Mouse (Mus musculus) CH12.LX (cell line): ENCODE data around the gene Scrn1. TPM values are rescaled to one million over a fixed set of nuclear protein-coding genes. Genes with fewer than 3 reads are reported as not detected.

Experiments
- DNase-seq: peaks from one replicate; pipeline ENCODE4 v3.0.0-alpha.2; 2013; ENCODE audit errors: extremely low read depth
- H3K27ac ChIP-seq: 2 replicates; pipeline ENCODE4 v1.5.1; 2012; ENCODE audit warnings: low read depth, mild to moderate bottlenecking, control low read depth, moderate library complexity; ENCODE audit not compliant: insufficient read depth
- H3K27me3 ChIP-seq: replicated peaks from 2 replicates; pipeline ENCODE3; 2012; ENCODE audit warnings: inconsistent platforms
- H3K36me3 ChIP-seq, 2 experiments: replicated peaks in 1 of 2; 2 replicates each; pipeline versions ENCODE3 to v1.6.1; 2012; ENCODE audit warnings: inconsistent platforms in 1 of 2, low read length in 1 of 2, mild to moderate bottlenecking in 1 of 2, mixed read lengths in 1 of 2, moderate library complexity in 1 of 2; ENCODE audit not compliant: control insufficient read depth in 1 of 2, insufficient read depth in 1 of 2
- H3K4me1 ChIP-seq, 2 experiments: 2 replicates each; pipeline ENCODE4 v1.6.1; 2012; ENCODE audit warnings: inconsistent platforms in 1 of 2, moderate library complexity in 1 of 2; ENCODE audit not compliant: insufficient read depth in 2 of 2, control insufficient read depth in 1 of 2
- H3K4me2 ChIP-seq: 2 replicates; pipeline ENCODE4 v1.6.1; 2012; ENCODE audit warnings: low read depth, mild to moderate bottlenecking, control low read depth; ENCODE audit not compliant: poor library complexity, insufficient read depth, severe bottlenecking
- H3K4me3 ChIP-seq, 3 experiments: fragments of 150-350 bp in 1 of 3; sonication (generic) in 1 of 3; replicated peaks in 1 of 3; 2 replicates each; pipeline versions ENCODE3 to v1.5.1; 2011 to 2012; ENCODE audit warnings: low read depth in 2 of 3, low read length in 2 of 3, mild to moderate bottlenecking in 2 of 3, moderate library complexity in 2 of 3, control low read depth in 1 of 3, improper control_type of control experiment in 1 of 3, inconsistent platforms in 1 of 3, mixed read lengths in 1 of 3; ENCODE audit not compliant: poor library complexity in 1 of 3
- H3K79me2 ChIP-seq: replicated peaks from 2 replicates; pipeline ENCODE4 v1.6.1; 2012; ENCODE audit warnings: mild to moderate bottlenecking, moderate library complexity; ENCODE audit not compliant: control insufficient read depth, poor library complexity, insufficient read depth, severe bottlenecking; ENCODE audit errors: extremely low read depth
- H3K9ac ChIP-seq: 2 replicates; pipeline ENCODE4 v1.6.1; 2012; ENCODE audit warnings: low read depth, mild to moderate bottlenecking, control low read depth, moderate library complexity; ENCODE audit not compliant: insufficient read depth
- H3K9me3 ChIP-seq: replicated peaks from 2 replicates; pipeline ENCODE3; 2012; ENCODE audit warnings: low read length, inconsistent platforms, mixed read lengths
- CHD1 ChIP-seq: IDR thresholded peaks from 2 replicates; pipeline ENCODE4 v1.6.1; 2012; ENCODE audit warnings: low read depth, low read length, improper control_type of control experiment, inconsistent platforms
- E2F4 ChIP-seq: IDR thresholded peaks from 2 replicates; pipeline ENCODE4 v1.6.1; 2011; ENCODE audit warnings: low read depth, low read length, improper control_type of control experiment; ENCODE audit not compliant: insufficient replicate concordance
- GABPA ChIP-seq: IDR thresholded peaks from 2 replicates; pipeline ENCODE4 v1.6.1; 2012; ENCODE audit warnings: low read depth, low read length, improper control_type of control experiment, inconsistent platforms; ENCODE audit not compliant: insufficient replicate concordance
- HCFC1 ChIP-seq: IDR thresholded peaks from 2 replicates; pipeline ENCODE4 v1.6.1; 2012; ENCODE audit warnings: low read depth, mild to moderate bottlenecking, inconsistent platforms, low read length, improper control_type of control experiment
- IRF4 ChIP-seq: IDR thresholded peaks from 2 replicates; pipeline ENCODE4 v1.6.1; 2014; ENCODE audit warnings: low read depth, mild to moderate bottlenecking, inconsistent platforms, low read length, improper control_type of control experiment
- JUN ChIP-seq: IDR thresholded peaks from 2 replicates; pipeline ENCODE4 v1.6.1; 2011; ENCODE audit warnings: low read depth, mild to moderate bottlenecking, low read length, improper control_type of control experiment, moderate library complexity; ENCODE audit not compliant: insufficient read depth
- JUND ChIP-seq: conservative IDR thresholded peaks from 2 replicates; pipeline ENCODE4 v1.6.1; 2011; ENCODE audit warnings: low read depth, low read length, improper control_type of control experiment
- MAFK ChIP-seq: IDR thresholded peaks from 2 replicates; pipeline ENCODE4 v1.6.1; 2011; ENCODE audit warnings: low read length, improper control_type of control experiment; ENCODE audit not compliant: insufficient replicate concordance
- MAX ChIP-seq: IDR thresholded peaks from 2 replicates; pipeline ENCODE4 v1.6.1; 2011; ENCODE audit warnings: low read length, improper control_type of control experiment
- MAZ ChIP-seq: IDR thresholded peaks from 2 replicates; pipeline ENCODE4 v1.6.1; 2012; ENCODE audit warnings: low read depth, mild to moderate bottlenecking, inconsistent platforms, low read length, improper control_type of control experiment, moderate library complexity
- MEF2A ChIP-seq: IDR thresholded peaks from 2 replicates; pipeline ENCODE4 v1.6.1; 2014; ENCODE audit warnings: low read depth, mild to moderate bottlenecking, inconsistent platforms, low read length, improper control_type of control experiment, borderline replicate concordance
- MXI1 ChIP-seq: IDR thresholded peaks from 2 replicates; pipeline ENCODE4 v1.6.1; 2011; ENCODE audit warnings: mild to moderate bottlenecking, low read depth, low read length, improper control_type of control experiment
- NELFE ChIP-seq: IDR thresholded peaks from 2 replicates; pipeline ENCODE4 v1.6.1; 2011; ENCODE audit warnings: low read depth, low read length, improper control_type of control experiment
- NRF1 ChIP-seq: IDR thresholded peaks from 2 replicates; pipeline ENCODE4 v1.6.1; 2014; ENCODE audit warnings: low read depth, mild to moderate bottlenecking, inconsistent platforms, low read length, improper control_type of control experiment, moderate library complexity
- RAD21 ChIP-seq: IDR thresholded peaks from 2 replicates; pipeline ENCODE4 v1.6.1; 2011; ENCODE audit warnings: low read depth, mild to moderate bottlenecking, low read length, improper control_type of control experiment, moderate library complexity
- RCOR1 ChIP-seq: conservative IDR thresholded peaks from 2 replicates; pipeline ENCODE4 v1.6.1; 2012; ENCODE audit warnings: low read depth, mild to moderate bottlenecking, inconsistent platforms, low read length, improper control_type of control experiment
- SMC3 ChIP-seq: IDR thresholded peaks from 2 replicates; pipeline ENCODE4 v1.6.1; 2011; ENCODE audit warnings: low read depth, low read length, improper control_type of control experiment
- TCF12 ChIP-seq: IDR thresholded peaks from 2 replicates; pipeline ENCODE4 v1.6.1; 2014; ENCODE audit warnings: low read depth, mild to moderate bottlenecking, inconsistent platforms, low read length, improper control_type of control experiment
- UBTF ChIP-seq: IDR thresholded peaks from 2 replicates; pipeline ENCODE4 v1.6.1; 2012; ENCODE audit warnings: low read depth, mild to moderate bottlenecking, inconsistent platforms, low read length, improper control_type of control experiment, moderate library complexity
- USF1 ChIP-seq: IDR thresholded peaks from 2 replicates; pipeline ENCODE4 v1.6.1; 2014; ENCODE audit warnings: low read depth, mild to moderate bottlenecking, inconsistent platforms, low read length, improper control_type of control experiment
- USF2 ChIP-seq: conservative IDR thresholded peaks from 2 replicates; pipeline ENCODE4 v1.6.1; 2011; ENCODE audit warnings: low read depth, low read length, improper control_type of control experiment
- ZKSCAN1 ChIP-seq: IDR thresholded peaks from 2 replicates; pipeline ENCODE4 v1.6.1; 2012; ENCODE audit warnings: low read depth, inconsistent platforms, low read length, improper control_type of control experiment, borderline replicate concordance
- ZMIZ1 ChIP-seq: IDR thresholded peaks from 2 replicates; pipeline ENCODE4 v1.6.1; 2012; ENCODE audit warnings: low read depth, mild to moderate bottlenecking, inconsistent platforms, low read length, improper control_type of control experiment
- ZNF384 ChIP-seq: IDR thresholded peaks from 2 replicates; pipeline ENCODE4 v1.6.1; 2012; ENCODE audit warnings: low read depth, low read length, improper control_type of control experiment, inconsistent platforms
- dilution Hi-C: fragments of 300-500 bp; cut with MboI; formaldehyde crosslinking; loops from 2 replicates; pipeline ENCODE4 v1.14.3; 2020; ENCODE audit warnings: low sequenced_read_pairs; ENCODE audit not compliant: extremely low pct_unique_long_range_greater_than_20kb, extremely low pct_ligation_motif_present
- in situ Hi-C: fragments of 300-500 bp; cut with MboI; formaldehyde crosslinking; loops from 3 replicates; pipeline ENCODE4 v1.14.3; 2019; ENCODE audit warnings: low sequenced_read_pairs, low pct_ligation_motif_present, low pct_unique_long_range_greater_than_20kb, mixed read lengths
- polyA plus RNA-seq: library from polyadenylated mRNA; unstranded; fragments of >175 nt; gene quantifications from 2 replicates; pipeline ENCODE4 v1.2.1, GENCODE M21; 2012; ENCODE audit warnings: low read depth; ENCODE audit not compliant: insufficient read length
- total RNA-seq, 2 experiments: library from RNA; depleted of rRNA; stranded (reverse); fragments of 300-350 nt in 1 of 2; fragments of >200 nt in 1 of 2; gene quantifications; 2 replicates each; pipeline ENCODE4 v1.2.3; 2012 to 2014

Gene Scrn1
- total and polyA plus RNA-seq, 3 experiments = 0.04 TPM; not detected in 2

DNA sequence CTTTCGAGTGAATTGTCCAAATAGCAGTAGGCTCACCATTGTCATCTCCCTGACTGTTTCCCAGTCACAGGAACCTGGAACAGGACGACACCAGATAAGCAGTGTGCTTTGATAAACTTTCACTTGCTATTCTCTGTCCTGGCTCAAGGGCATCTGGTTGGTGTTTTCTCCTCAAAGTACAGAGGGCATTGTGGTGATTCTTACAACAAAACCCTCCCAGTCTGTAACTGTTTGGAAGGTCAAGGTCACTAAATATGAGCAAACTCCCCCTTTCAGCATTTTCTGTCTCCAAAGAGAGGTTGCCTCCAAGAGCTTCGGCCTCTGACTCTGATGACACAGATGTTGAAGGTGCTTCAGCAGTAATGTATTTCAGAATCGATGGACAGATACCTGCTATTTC, 101.4 kb downstream of the Scrn1 start:
- TF ChIP-seq HCFC1 (no peak), NELFE (no peak), ZNF384 (no peak), MAFK (no peak), MAX (no peak), RAD21 (no peak), USF2 (no peak), ZKSCAN1 (no peak), IRF4 (no peak), SMC3 (no peak), USF1 (no peak), JUN (no peak), RCOR1 (no peak), JUND (no peak), UBTF (no peak), NRF1 (no peak), CHD1 (no peak), MAZ (no peak)
- dilution Hi-C loops = no loop called here

DNA sequence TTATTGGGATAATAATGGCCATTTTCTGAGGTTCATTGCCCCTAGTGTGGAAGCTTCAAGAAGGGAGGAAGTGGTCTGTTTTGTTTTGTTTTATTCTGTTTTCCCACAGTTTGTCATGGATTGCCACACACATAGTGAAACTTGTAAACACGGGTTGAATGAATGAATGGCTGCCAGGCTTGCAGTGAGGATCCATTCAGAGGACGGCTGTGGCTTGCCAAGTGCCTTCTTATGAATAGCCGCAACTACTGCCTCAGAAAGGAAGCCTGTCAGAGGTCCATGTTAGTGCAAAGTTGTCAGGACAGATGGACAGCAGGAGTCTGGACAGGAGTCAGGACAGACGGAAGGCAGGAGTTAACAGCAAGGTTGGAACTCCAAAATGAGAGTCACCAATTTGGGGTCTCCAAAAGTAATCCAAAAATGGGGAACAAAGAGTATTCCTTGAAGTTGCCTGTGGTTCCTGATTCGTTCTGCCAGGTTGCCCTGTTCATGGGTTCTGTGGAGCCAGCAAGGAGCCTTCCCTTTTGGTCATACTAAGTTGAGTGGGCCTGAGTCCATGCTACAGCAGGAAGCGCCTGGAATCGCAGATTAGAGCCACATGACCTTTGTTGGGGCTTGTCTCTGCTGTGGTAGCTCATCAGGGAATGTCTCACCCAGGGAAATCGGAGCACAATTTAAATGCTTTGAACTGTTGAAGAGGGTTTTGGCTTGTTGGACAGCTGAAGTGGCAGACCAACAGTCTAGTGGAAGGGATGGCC, 102.4 kb downstream of the Scrn1 start:
- no peak for DNase-seq
- Histone ChIP-seq H3K4me1 (peaks cover 12 to 40% of the 10 kb centered on the region in 2 experiments), H3K9me3 (peaks cover 3% of the 10 kb centered on the region), H3K79me2 (no peaks in the 10 kb centered on the region), H3K36me3 (no peaks in the 10 kb centered on the region), H3K4me3 (no peak overlapping the region), H3K27me3 (no peaks in the 10 kb centered on the region), H3K27ac (no peak overlapping the region), H3K4me2 (no peak overlapping the region), H3K9ac (no peak overlapping the region)
- TF ChIP-seq ZMIZ1 (no peak), GABPA (no peak), E2F4 (no peak), ZKSCAN1 (no peak), MXI1 (no peak), TCF12 (no peak), IRF4 (no peak), MEF2A (no peak), HCFC1 (no peak), RCOR1 (no peak), MAZ (no peak)
- in situ Hi-C loops (no loop called here), dilution Hi-C loops (no loop called here)

More for the DNA sequence above, 101.4 kb downstream of the Scrn1 start:
- no peak overlapping the region for H3K4me3 ChIP-seq
- DNase-seq = no peak
- H3K9ac ChIP-seq = no peak overlapping the region
- peaks cover 12 to 30% of the 10 kb centered on the region in 2 experiments for H3K4me1 ChIP-seq
- H3K79me2 ChIP-seq = no peaks in the 10 kb centered on the region
- peaks cover 3% of the 10 kb centered on the region for H3K9me3 ChIP-seq
- H3K27me3 ChIP-seq = no peaks in the 10 kb centered on the region
- in situ Hi-C loops = no loop called here
- no peaks in the 10 kb centered on the region for H3K36me3 ChIP-seq
- H3K27ac ChIP-seq = no peak overlapping the region
- H3K4me2 ChIP-seq = no peak overlapping the region
